ENCODE assay signal across 14 mouse cellular contexts in the genomic region with DNA sequence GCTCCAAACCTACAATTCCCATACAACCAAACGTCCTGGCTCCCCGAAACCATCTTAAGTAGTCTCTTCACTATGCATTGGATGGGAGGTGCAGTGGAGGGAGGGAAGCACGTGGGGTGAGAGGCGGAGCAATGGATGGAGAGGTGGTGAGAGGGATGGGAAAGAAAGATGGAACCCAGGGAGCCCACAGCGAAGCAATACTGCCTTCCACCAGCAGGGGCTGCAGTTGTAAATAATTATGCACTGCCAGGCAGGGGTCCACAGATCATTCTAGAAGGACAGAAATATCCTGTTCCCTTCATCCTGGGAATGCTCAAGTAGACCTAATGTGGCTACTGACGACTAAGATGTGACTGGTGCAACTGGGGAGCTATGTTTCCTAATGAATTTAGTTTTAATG. TPM values are rescaled to one million over a fixed set of nuclear protein-coding genes. Genes with fewer than 3 reads are reported as not detected.
DNase-seq lines count a peak whose midpoint lies in the region; ATAC-seq and TF ChIP-seq lines count a peak whose summit lies in the region.
"Had no signal": no experiment of that assay in that cellular context is flagged by ENCODE, and none has a peak within 500 bp of the region (broad histone marks: within the 10 kb centered on the region; RNA-seq: fewer than 3 reads in every experiment).

No protein-coding gene starts in this region.

- H3K36me3 ChIP-seq in liver, embryonic 12.5 days: 0 out of 2 replicates have a peak, but pooled peaks cover 7% of the 10 kb centered on the region
- peaks cover 92% of the 10 kb centered on the region for H3K36me3 ChIP-seq in C2C12 (ENCODE audit: control insufficient read depth, insufficient read depth)
- H3K36me3 ChIP-seq in embryonic facial prominence, embryonic 11.5 days (replicated peaks; ENCODE audit: control insufficient read depth, insufficient read depth, low read depth, low read length): no peaks in the 10 kb centered on the region; the same call in 1 of the 2 replicates
- H3K36me3 ChIP-seq: G1E had no signal

- H3K27ac ChIP-seq in liver, embryonic 12.5 days: no peak overlapping the region
- H3K27ac ChIP-seq in embryonic facial prominence, embryonic 11.5 days (replicated peaks; ENCODE audit: low read depth, low read length): no peak overlapping the region
- H3K27ac ChIP-seq: limb, embryonic 15.5 days had no signal

- peaks cover 12% of the 10 kb centered on the region for H3K79me3 ChIP-seq in C2C12 (ENCODE audit: low read depth)

- 75% methylated on average over 6 of the region's 6 CpGs for WGBS in liver, embryonic 12.5 days (ENCODE audit: insufficient replicate concordance)
- WGBS in embryonic facial prominence, embryonic 11.5 days: 74% methylated on average over 6 of the region's 6 CpGs

- no peak overlapping the region for H3ac ChIP-seq in C2C12 (ENCODE audit: control insufficient read depth, insufficient read length, low read depth)

- peak; percentile 16 for DNase-seq in embryo, embryonic 9.5 days (ENCODE audit: extremely low spot score)
- no peak for DNase-seq in embryo, embryonic 10 days (ENCODE audit: low spot score)
- DNase-seq in liver: peak; percentile 14
- DNase-seq in embryonic facial prominence, embryonic 11.5 days (ENCODE audit: low spot score): peak; percentile 41
- no peak for DNase-seq in layer of hippocampus, postnatal 14 days (ENCODE audit: low spot score in 2 of 2)
- no peak for DNase-seq in adrenal gland, adult 2 months
- DNase-seq: adrenal gland, postnatal 25 days; heart, postnatal 14 days; kidney, postnatal 25 days had no signal

- peaks cover 27% of the 10 kb centered on the region for H3K79me2 ChIP-seq in C2C12 (ENCODE audit: control insufficient read depth, insufficient read depth)

- peak; percentile 28 for TF ChIP-seq CTCF in C2C12 (IDR thresholded peaks at IDR 0.05; ENCODE audit: control insufficient read depth, insufficient read depth, insufficient read length)

- no peaks in the 10 kb centered on the region for H3K4me1 ChIP-seq in liver, embryonic 12.5 days
- no peaks in the 10 kb centered on the region; the same call in 1 of the 2 replicates for H3K4me1 ChIP-seq in embryonic facial prominence, embryonic 11.5 days (ENCODE audit: control insufficient read depth, insufficient read depth, low read length)

- ATAC-seq in liver, embryonic 12.5 days: no peak
- no peak for ATAC-seq in embryonic facial prominence, embryonic 11.5 days (replicated peaks; ENCODE audit: insufficient number of reproducible peaks, low FRiP score, low TSS enrichment, low read depth)

- no peaks in the 10 kb centered on the region; the same call in 1 of the 2 replicates for H3K27me3 ChIP-seq in liver, embryonic 12.5 days (replicated peaks)
- no peaks in the 10 kb centered on the region for H3K27me3 ChIP-seq in C2C12 (ENCODE audit: control insufficient read depth, insufficient read depth, insufficient read length)
- no peaks in the 10 kb centered on the region for H3K27me3 ChIP-seq in embryonic facial prominence, embryonic 11.5 days (ENCODE audit: control insufficient read depth, insufficient read depth, low read length)
- H3K27me3 ChIP-seq: limb, embryonic 15.5 days had no signal

- no peak overlapping the region for H3K4me3 ChIP-seq in liver, embryonic 12.5 days
- H3K4me3 ChIP-seq in C2C12 (ENCODE audit: insufficient read depth, poor library complexity, severe bottlenecking): no peak overlapping the region
- no peak overlapping the region for H3K4me3 ChIP-seq in embryonic facial prominence, embryonic 11.5 days (ENCODE audit: low read depth, low read length)
- H3K4me3 ChIP-seq: limb, embryonic 15.5 days had no signal

- H3K9me3 ChIP-seq in liver, embryonic 12.5 days (replicated peaks): no peaks in the 10 kb centered on the region
- no peaks in the 10 kb centered on the region for H3K9me3 ChIP-seq in embryonic facial prominence, embryonic 11.5 days (replicated peaks; ENCODE audit: control insufficient read depth, low read length)
- H3K9me3 ChIP-seq: limb, embryonic 15.5 days had no signal

- no peak overlapping the region for H3K4me2 ChIP-seq in liver, embryonic 12.5 days
- H3K4me2 ChIP-seq in embryonic facial prominence, embryonic 11.5 days (ENCODE audit: low read depth, low read length): no peak overlapping the region
- H3K4me2 ChIP-seq: limb, embryonic 15.5 days had no signal

- H3K9ac ChIP-seq in liver, embryonic 12.5 days: no peak overlapping the region
- no peak overlapping the region for H3K9ac ChIP-seq in embryonic facial prominence, embryonic 11.5 days (replicated peaks; ENCODE audit: low read length)
- H3K9ac ChIP-seq: limb, embryonic 15.5 days had no signal

TF ChIP-seq in C2C12, 6 proteins besides CTCF, POLR2A, EP300 and RAD21:
- TF ChIP-seq MAX (IDR thresholded peaks at IDR 0.05) (no peak), MYOD1 (IDR thresholded peaks at IDR 0.05; ENCODE audit: control insufficient read depth, insufficient read length, low read depth) (no peak), FOSL1 (IDR thresholded peaks at IDR 0.05; ENCODE audit: insufficient read depth, low read length, poor library complexity, severe bottlenecking) (no peak), CEBPB (IDR thresholded peaks at IDR 0.05; ENCODE audit: low read depth) (no peak), MYOG (IDR thresholded peaks at IDR 0.05; ENCODE audit: control insufficient read depth, extremely low read depth, insufficient read length) (no peak), USF1 (IDR thresholded peaks at IDR 0.05; ENCODE audit: low read depth) (no peak)

RNA-seq across cellular contexts. Expression of a gene that starts 22.9 kb away (rescaled TPM):
- 3.6 and 4.2 TPM in 2 replicates for polyA plus RNA-seq in liver, embryonic 12.5 days (2016; fragmentation: Nextera tagmentation; extraction: Ambion mirVana)
- polyA plus RNA-seq in C2C12 (2012; fragmentation: generic; extraction: Trizol): 4.4 TPM
- polyA plus RNA-seq in embryonic facial prominence, embryonic 11.5 days (2014; fragmentation: Nextera tagmentation; extraction: Ambion mirVana): 7.0 and 8.2 TPM in 2 replicates
- total RNA-seq in layer of hippocampus, postnatal 14 days (2021): 10 to 100 TPM; 19.4 to 24.4 TPM
- total RNA-seq in adrenal gland, adult 2 months (2021): 10 to 100 TPM; 37.9 to 49.2 TPM
- polyA plus RNA-seq in adrenal gland, adult 2 months (2012; rRNA removed): 17.9 and 26.7 TPM in 2 replicates

RNA-seq across cellular contexts. Expression of a gene that starts 55.9 kb away (rescaled TPM):
- 1.3 and 1.4 TPM in 2 replicates for polyA plus RNA-seq in liver, embryonic 12.5 days (2016; fragmentation: Nextera tagmentation; extraction: Ambion mirVana)
- 142 TPM for polyA plus RNA-seq in C2C12 (2012; fragmentation: generic; extraction: Trizol)
- 4.0 and 4.7 TPM in 2 replicates for polyA plus RNA-seq in embryonic facial prominence, embryonic 11.5 days (2014; fragmentation: Nextera tagmentation; extraction: Ambion mirVana)
- 10 to 100 TPM; 11.9 to 12.6 TPM for total RNA-seq in layer of hippocampus, postnatal 14 days (2021)
- total RNA-seq in adrenal gland, adult 2 months (2021): 1 to 10 TPM; 5.9 to 6.2 TPM
- polyA plus RNA-seq in adrenal gland, adult 2 months (2012; rRNA removed): 9.4 and 9.9 TPM in 2 replicates
- total RNA-seq: common myeloid progenitor, adult 5-6 weeks had no signal
- polyA plus RNA-seq: G1E had no signal

Comparison
In these comparisons a context has a peak if more than half of its experiments do, and no peak if none do; other contexts are left out.
1. DNase-seq: peak in embryo, embryonic 9.5 days (single experiment), liver (single experiment) and embryonic facial prominence, embryonic 11.5 days (single experiment); none in embryo, embryonic 10 days (single experiment), layer of hippocampus, postnatal 14 days (0 of 2) and adrenal gland, adult 2 months (single experiment).
2. RNA of a gene that starts 55.9 kb away (polyA plus RNA-seq): 142 TPM in C2C12 (single experiment); 9.4 to 9.9 TPM in adrenal gland, adult 2 months, 4.0 to 4.7 TPM in embryonic facial prominence, embryonic 11.5 days and 1.3 to 1.4 TPM in liver, embryonic 12.5 days; every median in the first group is over 10 times any median in the second.